Mouse (Mus musculus): Measurements from ENCODE around the gene Hoxd4. TPM values are rescaled to one million over a fixed set of nuclear protein-coding genes. Genes with fewer than 3 reads are reported as not detected.

Gene Hoxd4
- total RNA-seq, 2 experiments from 2014 or later: not detected

GRCm38 (mm10) chr2:74676376-74677052, 35.2 kb upstream of the Hoxd4 start:
- intact Hi-C loops (cut with DNase I): no loop called here
- DNase-seq (ENCODE audit: low spot score in 2 of 2): peak in 1 of 2 experiments; percentile 3

- intact Hi-C loops (cut with DNase I): no loop called here
- peak in 1 of 2 experiments; percentile 2 for DNase-seq (ENCODE audit: low spot score in 2 of 2)
Observed at GRCm38 (mm10) chr2:74677106-74677505, 34.6 kb upstream of the Hoxd4 start.

GRCm38 (mm10) chr2:74678891-74679595, 32.7 kb upstream of the Hoxd4 start, which contains the start of gene Hoxd11:
Hoxd11 (plus strand) TSS chr2:74679557.
- intact Hi-C loops (cut with DNase I): no loop called here
- DNase-seq (ENCODE audit: low spot score in 2 of 2): no peak

- DNase-seq (ENCODE audit: low spot score in 2 of 2): no peak
- intact Hi-C loops (cut with DNase I): no loop called here
Observed at GRCm38 (mm10) chr2:74679596-74679971, 32.1 kb upstream of the Hoxd4 start.

- no peak for DNase-seq (ENCODE audit: low spot score in 2 of 2)
- intact Hi-C loops (cut with DNase I): loop anchor here (10.0 kb wide), 1 partner anchor 1405 kb away; the partner anchor contains the start of gene Sp9
Observed at GRCm38 (mm10) chr2:74679980-74680379, 31.7 kb upstream of the Hoxd4 start.

- DNase-seq (ENCODE audit: low spot score in 2 of 2): no peak
- intact Hi-C loops (cut with DNase I): loop anchor here (10.0 kb wide), 1 partner anchor 1406 kb away; the partner anchor contains the start of gene Sp9
Observed at GRCm38 (mm10) chr2:74680561-74681398, 30.9 kb upstream of the Hoxd4 start.

- no peak for DNase-seq (ENCODE audit: low spot score in 2 of 2)
Observed at GRCm38 (mm10) chr2:74681594-74682531, 29.9 kb upstream of the Hoxd4 start.

GRCm38 (mm10) chr2:74682796-74683195, 28.9 kb upstream of the Hoxd4 start:
- no peak for DNase-seq (ENCODE audit: low spot score in 2 of 2)
- intact Hi-C loops (cut with DNase I): loop anchor here (10.0 kb wide), 1 partner anchor 1408 kb away; the partner anchor contains the start of gene Sp9

More at GRCm38 (mm10) chr2:74681594-74682531, 29.9 kb upstream of the Hoxd4 start:
- intact Hi-C loops (cut with DNase I): loop anchor here (10.0 kb wide), 1 partner anchor 1407 kb away; the partner anchor contains the start of gene Sp9

- intact Hi-C loops (cut with DNase I): loop anchor here (10.0 kb wide), 1 partner anchor 1409 kb away; the partner anchor contains the start of gene Sp9
- DNase-seq (ENCODE audit: low spot score in 2 of 2): no peak
Observed at GRCm38 (mm10) chr2:74683471-74683951, 28.2 kb upstream of the Hoxd4 start.

GRCm38 (mm10) chr2:74684106-74684505, 27.6 kb upstream of the Hoxd4 start:
- no peak for DNase-seq (ENCODE audit: low spot score in 2 of 2)
- intact Hi-C loops (cut with DNase I): loop anchor here (10.0 kb wide), 1 partner anchor 1409 kb away; the partner anchor contains the start of gene Sp9

- intact Hi-C loops (cut with DNase I): loop anchor here (10.0 kb wide), 1 partner anchor 1410 kb away; the partner anchor contains the start of gene Sp9
- DNase-seq (ENCODE audit: low spot score in 2 of 2): no peak
Observed at GRCm38 (mm10) chr2:74685059-74685603, 26.6 kb upstream of the Hoxd4 start.

- intact Hi-C loops (cut with DNase I): loop anchor here (2.0 to 10.0 kb wide), 2 partner anchors 30 to 1412 kb away; partner anchors contain the start of gene Sp9
- no peak for DNase-seq (ENCODE audit: low spot score in 2 of 2)
Observed at GRCm38 (mm10) chr2:74686301-74686987, 25.3 kb upstream of the Hoxd4 start.

GRCm38 (mm10) chr2:74686988-74687697, 24.6 kb upstream of the Hoxd4 start:
- intact Hi-C loops (cut with DNase I): loop anchor here (2.0 to 10.0 kb wide), 2 partner anchors 30 to 1412 kb away; partner anchors contain the start of gene Sp9

GRCm38 (mm10) chr2:74687698-74688555, 23.8 kb upstream of the Hoxd4 start:
- intact Hi-C loops (cut with DNase I): loop anchor here (2.0 to 10.0 kb wide), 2 partner anchors 31 to 1413 kb away; partner anchors contain the start of gene Sp9
- no peak for DNase-seq (ENCODE audit: low spot score in 2 of 2)

More at GRCm38 (mm10) chr2:74686988-74687697, 24.6 kb upstream of the Hoxd4 start:
- no peak for DNase-seq (ENCODE audit: low spot score in 2 of 2)

- no peak for DNase-seq (ENCODE audit: low spot score in 2 of 2)
- intact Hi-C loops (cut with DNase I): loop anchor here (10.0 kb wide), 1 partner anchor 1414 kb away; the partner anchor contains the start of gene Sp9
Observed at GRCm38 (mm10) chr2:74688795-74689573, 22.7 kb upstream of the Hoxd4 start.

Measured in left cerebral cortex, postnatal 36 days (tissue).